Mouse (Mus musculus): Measurements from ENCODE around the gene Srrm1. TPM values are rescaled to one million over a fixed set of nuclear protein-coding genes. Genes with fewer than 3 reads are reported as not detected.

Srrm1 gene
- polyA plus RNA-seq, 1 experiment, result 129 TPM

- H3K27ac ChIP-seq (ENCODE audit: insufficient read depth, low read depth, low read length), result no peak overlapping the region
- no peak overlapping the region for H3K4me3 ChIP-seq (ENCODE audit: insufficient read depth, low read length)
- TF ChIP-seq POLR2A (IDR thresholded peaks at IDR 0.05; ENCODE audit: borderline replicate concordance, low read depth, low read length), result no peak
- TF ChIP-seq CTCF (IDR thresholded peaks at IDR 0.05; ENCODE audit: low read depth, low read length), result no peak
- no peaks in the 10 kb centered on the region for H3K4me1 ChIP-seq (ENCODE audit: control insufficient read depth, insufficient read depth, low read length)
These were observed 56.6 kb downstream of the Srrm1 start for GRCm38 (mm10) chr4:135296565-135296964.

- no peak for TF ChIP-seq POLR2A (IDR thresholded peaks at IDR 0.05; ENCODE audit: borderline replicate concordance, low read depth, low read length)
- no peak for TF ChIP-seq CTCF (IDR thresholded peaks at IDR 0.05; ENCODE audit: low read depth, low read length)
These were observed 59.3 kb downstream of the Srrm1 start for GRCm38 (mm10) chr4:135293813-135294212.

GRCm38 (mm10) chr4:135292477-135293089 lies 60.5 kb downstream of the Srrm1 start:
- no peak overlapping the region for H3K27ac ChIP-seq (ENCODE audit: insufficient read depth, low read depth, low read length)
- H3K4me3 ChIP-seq (ENCODE audit: insufficient read depth, low read length), result no peak overlapping the region
- no peaks in the 10 kb centered on the region for H3K4me1 ChIP-seq (ENCODE audit: control insufficient read depth, insufficient read depth, low read length)
- TF ChIP-seq POLR2A (IDR thresholded peaks at IDR 0.05; ENCODE audit: borderline replicate concordance, low read depth, low read length) (no peak), CTCF (IDR thresholded peaks at IDR 0.05; ENCODE audit: low read depth, low read length) (no peak)

More at GRCm38 (mm10) chr4:135293813-135294212, 59.3 kb downstream of the Srrm1 start:
- no peak overlapping the region for H3K27ac ChIP-seq (ENCODE audit: insufficient read depth, low read depth, low read length)
- H3K4me3 ChIP-seq (ENCODE audit: insufficient read depth, low read length), result no peak overlapping the region
- H3K4me1 ChIP-seq (ENCODE audit: control insufficient read depth, insufficient read depth, low read length), result no peaks in the 10 kb centered on the region

GRCm38 (mm10) chr4:135291841-135292240 lies 61.3 kb downstream of the Srrm1 start:
- H3K4me3 ChIP-seq (ENCODE audit: insufficient read depth, low read length), result no peak overlapping the region
- TF ChIP-seq POLR2A (IDR thresholded peaks at IDR 0.05; ENCODE audit: borderline replicate concordance, low read depth, low read length), result no peak
- no peak for TF ChIP-seq CTCF (IDR thresholded peaks at IDR 0.05; ENCODE audit: low read depth, low read length)
- H3K4me1 ChIP-seq (ENCODE audit: control insufficient read depth, insufficient read depth, low read length), result peaks cover 3% of the 10 kb centered on the region
- no peak overlapping the region for H3K27ac ChIP-seq (ENCODE audit: insufficient read depth, low read depth, low read length)

- Histone ChIP-seq H3K27ac (ENCODE audit: insufficient read depth, low read depth, low read length) (no peak overlapping the region), H3K4me3 (ENCODE audit: insufficient read depth, low read length) (no peak overlapping the region), H3K4me1 (ENCODE audit: control insufficient read depth, insufficient read depth, low read length) (peaks cover 10% of the 10 kb centered on the region)
- TF ChIP-seq POLR2A (IDR thresholded peaks at IDR 0.05; ENCODE audit: borderline replicate concordance, low read depth, low read length) (no peak), CTCF (IDR thresholded peaks at IDR 0.05; ENCODE audit: low read depth, low read length) (no peak)
These were observed 61.9 kb downstream of the Srrm1 start for GRCm38 (mm10) chr4:135291199-135291598.

- H3K4me3 ChIP-seq (ENCODE audit: insufficient read depth, low read length), result no peak overlapping the region
These were observed 65.1 kb downstream of the Srrm1 start for GRCm38 (mm10) chr4:135287975-135288374.

GRCm38 (mm10) chr4:135286833-135287395 lies 66.2 kb downstream of the Srrm1 start:
- peaks cover 11% of the 10 kb centered on the region for H3K4me1 ChIP-seq (ENCODE audit: control insufficient read depth, insufficient read depth, low read length)
- no peak overlapping the region for H3K4me3 ChIP-seq (ENCODE audit: insufficient read depth, low read length)
- TF ChIP-seq POLR2A (IDR thresholded peaks at IDR 0.05; ENCODE audit: borderline replicate concordance, low read depth, low read length) (no peak), CTCF (IDR thresholded peaks at IDR 0.05; ENCODE audit: low read depth, low read length) (no peak)
- H3K27ac ChIP-seq (ENCODE audit: insufficient read depth, low read depth, low read length), result no peak overlapping the region

More at GRCm38 (mm10) chr4:135287975-135288374, 65.1 kb downstream of the Srrm1 start:
- no peak for TF ChIP-seq POLR2A (IDR thresholded peaks at IDR 0.05; ENCODE audit: borderline replicate concordance, low read depth, low read length)
- TF ChIP-seq CTCF (IDR thresholded peaks at IDR 0.05; ENCODE audit: low read depth, low read length), result no peak
- Histone ChIP-seq H3K4me1 (ENCODE audit: control insufficient read depth, insufficient read depth, low read length) (peaks cover 11% of the 10 kb centered on the region), H3K27ac (ENCODE audit: insufficient read depth, low read depth, low read length) (no peak overlapping the region)

GRCm38 (mm10) chr4:135286033-135286622 lies 67.0 kb downstream of the Srrm1 start:
- Histone ChIP-seq H3K4me1 (ENCODE audit: control insufficient read depth, insufficient read depth, low read length) (peaks cover 11% of the 10 kb centered on the region), H3K4me3 (ENCODE audit: insufficient read depth, low read length) (no peak overlapping the region), H3K27ac (ENCODE audit: insufficient read depth, low read depth, low read length) (no peak overlapping the region)
- TF ChIP-seq POLR2A (IDR thresholded peaks at IDR 0.05; ENCODE audit: borderline replicate concordance, low read depth, low read length), result no peak
- TF ChIP-seq CTCF (IDR thresholded peaks at IDR 0.05; ENCODE audit: low read depth, low read length), result no peak

- no peak overlapping the region for H3K27ac ChIP-seq (ENCODE audit: insufficient read depth, low read depth, low read length)
These were observed 67.7 kb downstream of the Srrm1 start for GRCm38 (mm10) chr4:135285436-135285835.

GRCm38 (mm10) chr4:135283875-135284274 lies 69.2 kb downstream of the Srrm1 start:
- Histone ChIP-seq H3K4me3 (ENCODE audit: insufficient read depth, low read length) (no peak overlapping the region), H3K27ac (ENCODE audit: insufficient read depth, low read depth, low read length) (no peak overlapping the region), H3K4me1 (ENCODE audit: control insufficient read depth, insufficient read depth, low read length) (peaks cover 11% of the 10 kb centered on the region)
- TF ChIP-seq CTCF (IDR thresholded peaks at IDR 0.05; ENCODE audit: low read depth, low read length) (no peak), POLR2A (IDR thresholded peaks at IDR 0.05; ENCODE audit: borderline replicate concordance, low read depth, low read length) (no peak)

More at GRCm38 (mm10) chr4:135285436-135285835, 67.7 kb downstream of the Srrm1 start:
- H3K4me3 ChIP-seq (ENCODE audit: insufficient read depth, low read length), result no peak overlapping the region
- no peak for TF ChIP-seq POLR2A (IDR thresholded peaks at IDR 0.05; ENCODE audit: borderline replicate concordance, low read depth, low read length)
- TF ChIP-seq CTCF (IDR thresholded peaks at IDR 0.05; ENCODE audit: low read depth, low read length), result no peak
- H3K4me1 ChIP-seq (ENCODE audit: control insufficient read depth, insufficient read depth, low read length), result peaks cover 11% of the 10 kb centered on the region

All from bone marrow macrophage, adult 2 months (primary cell).